Mouse (Mus musculus) embryonic fibroblast, embryonic 13.5 days (primary cell): Measurements from ENCODE around the gene Fam166a. TPM values are rescaled to one million over a fixed set of nuclear protein-coding genes. Genes with fewer than 3 reads are reported as not detected.

Experiments used
- H3K27ac ChIP-seq: 2 replicates; pipeline ENCODE4 v1.5.1; 2012; ENCODE audit warnings: low read length, control low read depth, inconsistent platforms; ENCODE audit not compliant: insufficient read depth
- H3K4me1 ChIP-seq: 2 replicates; pipeline ENCODE4 v1.6.1; 2011; ENCODE audit warnings: low read length; ENCODE audit not compliant: control insufficient read depth, insufficient read depth
- H3K4me3 ChIP-seq: 2 replicates; pipeline ENCODE4 v1.5.1; 2011; ENCODE audit warnings: mild to moderate bottlenecking, control low read depth, low read length; ENCODE audit not compliant: insufficient read depth
- CTCF ChIP-seq: IDR thresholded peaks from 2 replicates; pipeline ENCODE4 v1.5.1; 2011; ENCODE audit warnings: mild to moderate bottlenecking, control low read depth, low read length, moderate library complexity, borderline replicate concordance; ENCODE audit not compliant: insufficient read depth
- POLR2A ChIP-seq: IDR thresholded peaks from 2 replicates; pipeline ENCODE4 v1.6.1; 2011; ENCODE audit warnings: low read depth, mild to moderate bottlenecking, control low read depth, low read length, moderate library complexity
- polyA plus RNA-seq: library from polyadenylated mRNA; stranded (reverse); fragments of >200 nt; gene quantifications from 2 replicates; pipeline ENCODE4 v1.2.4, GENCODE M21; 2011; ENCODE audit warnings: low read depth; ENCODE audit not compliant: missing spikeins, insufficient read length

Fam166a gene
- polyA plus RNA-seq, 1 experiment = not detected

- no peak within 1 kb of the TSS for H3K4me3 ChIP-seq
- TF ChIP-seq CTCF = no peak
- no peak for TF ChIP-seq POLR2A
- no peak within 1 kb of the TSS for H3K27ac ChIP-seq
- no peaks in the 10 kb centered on the region for H3K4me1 ChIP-seq
Observed at GRCm38 (mm10) chr2:25214444-25214843, 4.1 kb upstream of the Fam166a start, which contains the start of gene Stpg3. Gene Stpg3 (minus strand): TSS chr2:25214637.

DNA sequence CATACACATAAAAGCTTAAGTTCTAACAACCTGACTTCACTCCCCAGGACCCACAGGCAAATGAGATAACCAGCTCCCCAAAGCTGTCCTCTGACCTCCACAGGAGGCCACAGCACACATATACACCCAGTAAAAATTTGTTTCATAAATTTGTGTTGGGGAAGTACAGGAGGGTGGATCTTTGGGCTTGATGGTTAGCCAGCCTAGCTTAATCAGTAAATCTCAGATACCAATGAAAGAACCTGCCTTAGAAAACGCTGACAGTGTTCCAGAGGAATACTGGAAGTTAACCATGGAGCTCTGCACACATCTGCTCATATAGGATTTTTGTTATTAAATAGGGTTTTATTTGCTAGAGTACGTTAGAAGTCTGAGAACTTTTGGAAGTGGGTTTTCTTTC, 879 bp upstream of the Fam166a start:
- no peak for TF ChIP-seq CTCF
- TF ChIP-seq POLR2A = no peak
- Histone ChIP-seq H3K27ac (no peak overlapping the region), H3K4me1 (no peaks in the 10 kb centered on the region), H3K4me3 (no peak overlapping the region)

GRCm38 (mm10) chr2:25221331-25221772, 2.8 kb downstream of the Fam166a start:
- Histone ChIP-seq H3K27ac (no peak overlapping the region), H3K4me1 (peaks cover 3% of the 10 kb centered on the region; the same call in 1 of the 2 replicates), H3K4me3 (no peak overlapping the region)
- peak; percentile 65 for TF ChIP-seq POLR2A
- no peak for TF ChIP-seq CTCF

GRCm38 (mm10) chr2:25223681-25224491, 5.3 kb downstream of the Fam166a start:
- Histone ChIP-seq H3K4me1 (peaks cover 3% of the 10 kb centered on the region; the same call in 1 of the 2 replicates), H3K4me3 (peak overlapping the region; percentile 94), H3K27ac (peak overlapping the region; percentile 73)
- TF ChIP-seq POLR2A (no peak), CTCF (no peak)

GRCm38 (mm10) chr2:25224492-25224765, 5.9 kb downstream of the Fam166a start, which contains the start of gene Tubb4b:
Gene Tubb4b (minus strand): TSS chr2:25224702.
- TF ChIP-seq CTCF = no peak
- peak; percentile 100 for TF ChIP-seq POLR2A
- H3K4me3 ChIP-seq = peak within 1 kb of the TSS; percentile 94
- peaks cover 3% of the 10 kb centered on the region; the same call in 1 of the 2 replicates for H3K4me1 ChIP-seq
- H3K27ac ChIP-seq = peak within 1 kb of the TSS; percentile 98

DNA sequence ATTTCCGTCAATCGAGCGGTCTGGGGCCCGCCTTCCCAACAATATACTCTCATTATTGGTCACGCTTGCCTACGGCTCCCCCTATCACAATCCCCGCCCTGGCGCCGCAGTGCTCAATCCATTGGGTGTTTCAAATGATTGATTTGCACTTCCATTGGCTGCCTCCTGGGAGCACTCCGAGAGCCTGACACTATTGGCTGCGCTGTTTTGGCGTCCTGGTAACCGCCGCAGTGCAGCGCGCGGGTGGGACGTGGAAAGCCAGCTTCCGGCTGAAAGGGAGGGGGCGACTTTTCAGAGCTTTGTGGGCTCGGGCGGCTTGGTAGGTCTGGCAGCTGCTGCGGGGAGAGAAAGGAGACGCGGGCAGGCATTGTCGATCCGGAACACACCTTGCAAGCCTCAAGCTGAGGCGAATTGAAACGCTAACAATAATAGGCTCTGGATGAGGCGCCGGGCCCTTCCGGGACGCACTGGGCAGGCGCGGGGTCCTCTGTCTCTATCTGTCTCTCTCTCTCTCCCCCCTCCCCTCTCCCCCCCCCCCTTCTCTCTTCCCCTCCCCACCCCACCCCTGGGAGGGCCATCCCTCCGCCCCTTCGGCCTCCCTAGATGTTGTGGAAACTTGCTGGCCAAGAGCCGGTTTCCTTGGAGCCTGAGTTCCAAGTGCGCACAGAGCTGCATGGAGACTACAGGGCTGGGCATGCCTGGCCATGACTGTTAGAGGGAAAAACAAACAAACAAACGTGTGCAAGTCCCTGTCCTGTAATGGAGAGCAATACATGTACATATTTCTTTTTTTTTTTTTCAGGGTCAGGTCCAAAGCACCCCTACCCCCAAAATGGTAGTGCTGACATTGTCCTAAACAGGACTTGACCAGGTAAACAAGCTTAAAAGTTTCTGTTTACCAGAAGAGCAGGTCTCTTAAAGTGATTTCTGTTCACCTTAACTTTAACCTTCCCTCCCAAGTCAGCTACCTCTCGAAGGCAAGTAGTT, 6.5 kb downstream of the Fam166a start:
- H3K4me1 ChIP-seq = peaks cover 3% of the 10 kb centered on the region; the same call in 1 of the 2 replicates
- H3K4me3 ChIP-seq = peak overlapping the region; percentile 54
- TF ChIP-seq CTCF (no peak), POLR2A (peak; percentile 66)
- peak overlapping the region; percentile 98 for H3K27ac ChIP-seq

GRCm38 (mm10) chr2:25225811-25226379, 7.3 kb downstream of the Fam166a start:
- Histone ChIP-seq H3K4me3 (no peak overlapping the region; the same call in 1 of the 2 replicates), H3K4me1 (peaks cover 3% of the 10 kb centered on the region; the same call in 1 of the 2 replicates), H3K27ac (peak overlapping the region; percentile 98)
- TF ChIP-seq POLR2A (0 out of 2 replicates have a peak, but pooled peaks have one; percentile 17), CTCF (no peak)

- H3K4me1 ChIP-seq = peaks cover 3% of the 10 kb centered on the region; the same call in 1 of the 2 replicates
- TF ChIP-seq POLR2A (no peak), CTCF (no peak)
Observed at GRCm38 (mm10) chr2:25226864-25227263, 8.3 kb downstream of the Fam166a start.

GRCm38 (mm10) chr2:25227406-25227805, 8.9 kb downstream of the Fam166a start:
- H3K4me1 ChIP-seq = peaks cover 3% of the 10 kb centered on the region; the same call in 1 of the 2 replicates
- H3K4me3 ChIP-seq = no peak overlapping the region
- no peak overlapping the region for H3K27ac ChIP-seq
- no peak for TF ChIP-seq CTCF
- TF ChIP-seq POLR2A = no peak

More at GRCm38 (mm10) chr2:25226864-25227263, 8.3 kb downstream of the Fam166a start:
- no peak overlapping the region for H3K4me3 ChIP-seq
- no peak overlapping the region for H3K27ac ChIP-seq
